Mouse (Mus musculus) bone marrow, adult 2 months (tissue): Measurements from ENCODE around the gene Olfr714.
"Not testable (repeated sequence)": the region's sequence is repeated elsewhere in the genome, so short reads cannot be mapped to it uniquely, and the experiment has no call there.

ENCODE experiments used
- CTCF ChIP-seq: fragments of 200-500 bp; IDR thresholded peaks from 2 replicates; pipeline ENCODE4 v1.5.1; 2011; ENCODE audit warnings: low read length, control low read depth; ENCODE audit not compliant: control insufficient read depth, insufficient read depth
- POLR2A ChIP-seq: fragments of 200-500 bp; IDR thresholded peaks from 2 replicates; pipeline ENCODE4 v1.6.1; 2011; ENCODE audit warnings: low read depth, mild to moderate bottlenecking, control low read depth, low read length, borderline replicate concordance; ENCODE audit not compliant: control insufficient read depth

- TF ChIP-seq POLR2A, CTCF: not testable (repeated sequence)
Measured at GRCm38 (mm10) chr7:107110269-107110668, 39.5 kb downstream of the Olfr714 start, which contains the start of gene Olfr715b.
